Mouse (Mus musculus): ENCODE measurements around the gene Trmt1. TPM values are rescaled to one million over a fixed set of nuclear protein-coding genes. Genes with fewer than 3 reads are reported as not detected.

Gene Trmt1
- polyA plus RNA-seq, 1 experiment = 86.7 TPM

- TF ChIP-seq POLR2A (IDR thresholded peaks at IDR 0.05; ENCODE audit: low read depth, low read length) = no peak
- no peak for TF ChIP-seq CTCF (IDR thresholded peaks at IDR 0.05; ENCODE audit: borderline replicate concordance, insufficient read depth, low read length)
- Histone ChIP-seq H3K4me3 (ENCODE audit: insufficient read depth, low read length) (no peak overlapping the region), H3K27ac (ENCODE audit: insufficient read depth, low read length) (no peak overlapping the region), H3K4me1 (ENCODE audit: control insufficient read depth, insufficient read depth, low read length) (no peaks in the 10 kb centered on the region)
Measured at GRCm38 (mm10) chr8:84700526-84700925, 14.4 kb downstream of the Trmt1 start.

GRCm38 (mm10) chr8:84700941-84701911 is 15.1 kb downstream of the Trmt1 start, which contains the start of gene Lyl1:
Gene Lyl1, plus strand, starts transcription at chr8:84701457.
- H3K27ac ChIP-seq (ENCODE audit: insufficient read depth, low read length) = no peak within 1 kb of the TSS
- no peaks in the 10 kb centered on the region for H3K4me1 ChIP-seq (ENCODE audit: control insufficient read depth, insufficient read depth, low read length)
- no peak within 1 kb of the TSS for H3K4me3 ChIP-seq (ENCODE audit: insufficient read depth, low read length)
- TF ChIP-seq POLR2A (IDR thresholded peaks at IDR 0.05; ENCODE audit: low read depth, low read length) (no peak), CTCF (IDR thresholded peaks at IDR 0.05; ENCODE audit: borderline replicate concordance, insufficient read depth, low read length) (no peak)

GRCm38 (mm10) chr8:84702561-84702960 is 16.5 kb downstream of the Trmt1 start:
- TF ChIP-seq CTCF (IDR thresholded peaks at IDR 0.05; ENCODE audit: borderline replicate concordance, insufficient read depth, low read length) = no peak
- no peak for TF ChIP-seq POLR2A (IDR thresholded peaks at IDR 0.05; ENCODE audit: low read depth, low read length)
- Histone ChIP-seq H3K4me1 (ENCODE audit: control insufficient read depth, insufficient read depth, low read length) (no peaks in the 10 kb centered on the region), H3K27ac (ENCODE audit: insufficient read depth, low read length) (no peak overlapping the region), H3K4me3 (ENCODE audit: insufficient read depth, low read length) (no peak overlapping the region)

GRCm38 (mm10) chr8:84702963-84703465 is 16.9 kb downstream of the Trmt1 start:
- Histone ChIP-seq H3K4me1 (ENCODE audit: control insufficient read depth, insufficient read depth, low read length) (no peaks in the 10 kb centered on the region), H3K4me3 (ENCODE audit: insufficient read depth, low read length) (no peak overlapping the region), H3K27ac (ENCODE audit: insufficient read depth, low read length) (no peak overlapping the region)
- TF ChIP-seq CTCF (IDR thresholded peaks at IDR 0.05; ENCODE audit: borderline replicate concordance, insufficient read depth, low read length) = no peak
- no peak for TF ChIP-seq POLR2A (IDR thresholded peaks at IDR 0.05; ENCODE audit: low read depth, low read length)

GRCm38 (mm10) chr8:84703466-84704249 is 17.6 kb downstream of the Trmt1 start:
- no peak overlapping the region for H3K27ac ChIP-seq (ENCODE audit: insufficient read depth, low read length)
- TF ChIP-seq CTCF (IDR thresholded peaks at IDR 0.05; ENCODE audit: borderline replicate concordance, insufficient read depth, low read length) (no peak), POLR2A (IDR thresholded peaks at IDR 0.05; ENCODE audit: low read depth, low read length) (no peak)
- no peaks in the 10 kb centered on the region for H3K4me1 ChIP-seq (ENCODE audit: control insufficient read depth, insufficient read depth, low read length)
- no peak overlapping the region for H3K4me3 ChIP-seq (ENCODE audit: insufficient read depth, low read length)

- Histone ChIP-seq H3K4me3 (ENCODE audit: insufficient read depth, low read length) (no peak overlapping the region), H3K27ac (ENCODE audit: insufficient read depth, low read length) (no peak overlapping the region), H3K4me1 (ENCODE audit: control insufficient read depth, insufficient read depth, low read length) (peaks cover under 1% of the 10 kb centered on the region; the same call in 1 of the 2 replicates)
- TF ChIP-seq CTCF (IDR thresholded peaks at IDR 0.05; ENCODE audit: borderline replicate concordance, insufficient read depth, low read length) = peak; percentile 51; the same call in 1 of the 2 replicates
- no peak for TF ChIP-seq POLR2A (IDR thresholded peaks at IDR 0.05; ENCODE audit: low read depth, low read length)
Measured at GRCm38 (mm10) chr8:84704356-84704755, 18.2 kb downstream of the Trmt1 start.

GRCm38 (mm10) chr8:84704867-84705831 is 19.0 kb downstream of the Trmt1 start:
- H3K27ac ChIP-seq (ENCODE audit: insufficient read depth, low read length) = no peak overlapping the region
- no peak overlapping the region for H3K4me3 ChIP-seq (ENCODE audit: insufficient read depth, low read length)
- peaks cover 2% of the 10 kb centered on the region for H3K4me1 ChIP-seq (ENCODE audit: control insufficient read depth, insufficient read depth, low read length)
- TF ChIP-seq POLR2A (IDR thresholded peaks at IDR 0.05; ENCODE audit: low read depth, low read length) (no peak), CTCF (IDR thresholded peaks at IDR 0.05; ENCODE audit: borderline replicate concordance, insufficient read depth, low read length) (no peak)

- H3K27ac ChIP-seq (ENCODE audit: insufficient read depth, low read length) = no peak overlapping the region
- peaks cover 4% of the 10 kb centered on the region for H3K4me1 ChIP-seq (ENCODE audit: control insufficient read depth, insufficient read depth, low read length)
- TF ChIP-seq CTCF (IDR thresholded peaks at IDR 0.05; ENCODE audit: borderline replicate concordance, insufficient read depth, low read length) (no peak), POLR2A (IDR thresholded peaks at IDR 0.05; ENCODE audit: low read depth, low read length) (no peak)
- no peak overlapping the region for H3K4me3 ChIP-seq (ENCODE audit: insufficient read depth, low read length)
Measured at GRCm38 (mm10) chr8:84705960-84706359, 19.9 kb downstream of the Trmt1 start.
